Mouse (Mus musculus): Measurements from ENCODE around the gene Svs6.

DNA sequence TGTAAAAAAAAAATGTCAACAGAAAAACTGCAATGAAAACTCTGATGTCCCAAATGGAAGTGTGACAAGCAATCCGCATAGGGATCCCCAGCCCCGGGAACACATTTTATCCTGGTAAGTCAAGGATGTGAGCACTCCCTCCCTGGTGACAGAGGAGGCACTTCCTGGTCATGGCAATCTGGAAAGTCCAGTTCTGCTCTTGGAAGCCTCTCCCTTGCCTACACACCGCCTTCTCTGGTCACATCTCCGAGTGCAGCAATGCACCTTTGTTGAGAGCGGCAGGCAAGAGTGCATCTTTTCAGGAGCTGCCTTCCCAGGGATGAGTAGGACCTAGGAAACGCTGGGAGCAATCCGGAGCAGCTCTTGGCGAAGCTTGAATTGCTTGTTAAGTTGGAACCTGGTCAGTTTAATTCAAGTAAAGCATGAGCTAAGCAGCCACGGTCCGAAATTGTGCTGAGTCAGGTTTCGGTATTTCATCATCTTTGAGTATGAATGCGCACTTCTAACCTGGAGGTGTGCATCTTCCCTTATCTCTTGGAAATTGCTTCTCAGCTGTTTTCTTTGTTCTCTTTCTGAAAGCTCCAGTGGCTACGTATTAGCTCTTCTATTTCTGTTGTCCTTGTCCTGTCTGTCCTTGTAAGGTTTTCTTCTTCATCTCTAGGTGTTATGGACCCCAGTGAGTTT is 44.6 kb downstream of the Svs6 start:
- no peak for TF ChIP-seq POLR2A (IDR thresholded peaks at IDR 0.05; ENCODE audit: extremely low read depth, insufficient read depth, low read length)
- no peak for TF ChIP-seq CTCF (IDR thresholded peaks at IDR 0.05; ENCODE audit: low read depth, low read length)
